Comparison of ENCODE assay signal across 8 mouse cellular contexts in the genomic region with DNA sequence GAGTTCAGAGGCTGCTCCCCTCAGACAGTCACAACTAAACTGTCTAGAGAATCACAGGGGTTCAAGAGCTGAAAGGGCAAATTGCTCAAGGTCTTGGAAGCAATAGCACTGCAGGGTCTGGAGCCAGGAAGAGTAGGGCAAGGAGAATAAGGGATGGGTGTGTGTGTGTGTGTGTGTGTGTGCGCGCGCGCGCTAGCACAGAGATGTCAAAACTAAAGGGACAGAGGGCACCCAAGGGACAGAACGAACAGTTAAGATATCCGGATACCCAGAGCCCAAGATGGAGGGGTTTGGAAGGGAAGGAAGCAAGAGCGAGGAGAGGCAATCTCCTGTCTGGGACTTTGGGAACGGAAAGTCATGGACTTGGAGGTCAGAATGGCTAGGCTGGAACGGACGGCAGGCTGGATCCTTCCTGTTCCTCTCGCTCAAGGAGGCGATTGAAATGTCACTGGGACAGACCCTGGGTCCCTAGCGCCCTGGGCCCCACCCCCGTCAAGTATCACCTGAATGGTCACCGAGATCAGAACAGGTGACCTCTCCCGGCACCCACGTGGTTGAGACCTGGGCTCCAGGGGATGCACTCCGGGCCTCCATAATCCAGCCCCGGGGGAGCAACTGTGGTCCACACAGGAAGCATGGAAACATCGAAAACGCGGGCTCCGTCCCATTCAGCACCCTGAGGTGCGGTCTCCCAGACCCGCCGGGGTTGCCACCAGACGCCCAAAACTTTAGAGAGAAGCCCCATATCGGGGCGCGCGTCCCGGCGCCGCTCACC. TPM values are rescaled to one million over a fixed set of nuclear protein-coding genes. Genes with fewer than 3 reads are reported as not detected.
A peak's percentile ranks its signal among the peaks of the same experiment; 100 is the strongest.
DNase-seq lines count a peak whose midpoint lies in the region; ATAC-seq and TF ChIP-seq lines count a peak whose summit lies in the region.

No protein-coding gene starts in this region.

- peak overlapping the region; percentile 82 for H3K27ac ChIP-seq in left cerebral cortex, adult 2 months
- peak overlapping the region; percentile 75 for H3K27ac ChIP-seq in heart, embryonic 15.5 days
- peak overlapping the region; percentile 63; the same call in 1 of the 2 replicates for H3K27ac ChIP-seq in liver, embryonic 16.5 days (ENCODE audit: low read length)
- H3K27ac ChIP-seq in stomach, embryonic 15.5 days = peak overlapping the region; percentile 69

- H3K27me3 ChIP-seq in heart, embryonic 15.5 days = no peaks in the 10 kb centered on the region
- no peaks in the 10 kb centered on the region for H3K27me3 ChIP-seq in liver, embryonic 16.5 days (ENCODE audit: control insufficient read depth, insufficient read depth, low read depth, low read length)
- H3K27me3 ChIP-seq in stomach, embryonic 15.5 days (replicated peaks) = no peaks in the 10 kb centered on the region

- TF ChIP-seq CTCF in left cerebral cortex, adult 2 months (IDR thresholded peaks at IDR 0.05) = no peak

- H3K4me1 ChIP-seq in heart, embryonic 15.5 days (replicated peaks) = peaks cover 17% of the 10 kb centered on the region
- H3K4me1 ChIP-seq in liver, embryonic 16.5 days (ENCODE audit: control insufficient read depth, low read depth, low read length) = peaks cover 18% of the 10 kb centered on the region
- H3K4me1 ChIP-seq in stomach, embryonic 15.5 days = peaks cover 8% of the 10 kb centered on the region

- WGBS in heart, embryonic 15.5 days = 3% methylated on average over 35 of the region's 35 CpGs
- WGBS in liver, embryonic 16.5 days (ENCODE audit: insufficient replicate concordance) = 3% methylated on average over 32 of the region's 35 CpGs
- 5% methylated on average over 35 of the region's 35 CpGs for WGBS in stomach, embryonic 15.5 days

- H3K9ac ChIP-seq in heart, embryonic 15.5 days = peak overlapping the region; percentile 94
- peak overlapping the region; percentile 92 for H3K9ac ChIP-seq in liver, embryonic 16.5 days (ENCODE audit: low read depth, low read length)
- H3K9ac ChIP-seq in stomach, embryonic 15.5 days = peak overlapping the region; percentile 92

- H3K4me3 ChIP-seq in left cerebral cortex, adult 2 months = peak overlapping the region; percentile 70
- peak overlapping the region; percentile 86 for H3K4me3 ChIP-seq in heart, embryonic 15.5 days
- peak overlapping the region; percentile 98 for H3K4me3 ChIP-seq in liver, embryonic 16.5 days (ENCODE audit: low read depth, low read length)
- H3K4me3 ChIP-seq in stomach, embryonic 15.5 days (replicated peaks) = peak overlapping the region; percentile 98

- no peaks in the 10 kb centered on the region for H3K9me3 ChIP-seq in heart, embryonic 15.5 days (replicated peaks)
- no peaks in the 10 kb centered on the region for H3K9me3 ChIP-seq in liver, embryonic 16.5 days (replicated peaks; ENCODE audit: control insufficient read depth, low read length)
- H3K9me3 ChIP-seq in stomach, embryonic 15.5 days = no peaks in the 10 kb centered on the region

- peak; percentile 51 for ATAC-seq in heart, embryonic 15.5 days (replicated peaks; ENCODE audit: insufficient number of reproducible peaks, insufficient read depth, low FRiP score, low read depth)
- ATAC-seq in liver, embryonic 16.5 days (ENCODE audit: low read depth) = peak; percentile 23
- ATAC-seq in stomach, embryonic 15.5 days (ENCODE audit: insufficient read depth, low FRiP score, low read depth) = peak; percentile 39

- intact Hi-C loops in left cerebral cortex, adult 2 months (cut with DNase I) = no loop called here

- H3K36me3 ChIP-seq in heart, embryonic 15.5 days = peaks cover 61% of the 10 kb centered on the region
- H3K36me3 ChIP-seq in liver, embryonic 16.5 days (ENCODE audit: control insufficient read depth, insufficient read depth) = peaks cover 41% of the 10 kb centered on the region
- H3K36me3 ChIP-seq in stomach, embryonic 15.5 days = peaks cover 49% of the 10 kb centered on the region

- DNase-seq in left cerebral cortex, adult 2 months (ENCODE audit: extremely low spot score in 1 of 2, low spot score in 2 of 2) = no peak
- no peak for DNase-seq in left cerebral cortex, adult 9 months (ENCODE audit: low spot score in 2 of 2)
- peak; percentile 63 for DNase-seq in ZHBTc4 (ENCODE audit: low read depth, low spot score)
- no peak for DNase-seq in thymus, postnatal 36 days
- DNase-seq in left cerebral cortex, adult 8-10 months (ENCODE audit: low spot score in 2 of 2) = no peak

- peak overlapping the region; percentile 89 for H3K4me2 ChIP-seq in heart, embryonic 15.5 days
- H3K4me2 ChIP-seq in liver, embryonic 16.5 days (ENCODE audit: low read depth, low read length) = peak overlapping the region; percentile 90
- H3K4me2 ChIP-seq in stomach, embryonic 15.5 days = peak overlapping the region; percentile 86

RNA-seq across cellular contexts. Expression of a gene that starts 0.5 kb away (rescaled TPM):
- 10 to 100 TPM; 41.7 to 47.0 TPM for total RNA-seq in left cerebral cortex, adult 2 months (2021)
- 101 and 117 TPM in 2 replicates for polyA plus RNA-seq in heart, embryonic 15.5 days (2015; fragmentation: Nextera tagmentation; extraction: Ambion mirVana)
- polyA plus RNA-seq in liver, embryonic 16.5 days (2015; fragmentation: Nextera tagmentation; extraction: Ambion mirVana) = 66.1 and 67.9 TPM in 2 replicates
- 137 and 138 TPM in 2 replicates for polyA plus RNA-seq in stomach, embryonic 15.5 days (2015; fragmentation: Nextera tagmentation; extraction: Ambion mirVana)
- 10 to 100 TPM; 34.8 to 39.2 (median 39.1) TPM for total RNA-seq in left cerebral cortex, adult 8-10 months (2022)

RNA-seq across cellular contexts. Expression of a gene that starts 9.3 kb away (rescaled TPM):
- 1 to 10 TPM; 1.1 to 1.9 TPM for total RNA-seq in left cerebral cortex, adult 2 months (2021)
- 0.16 and 0.34 TPM in 2 replicates for polyA plus RNA-seq in heart, embryonic 15.5 days (2015; fragmentation: Nextera tagmentation; extraction: Ambion mirVana)
- not detected in 2 replicates for polyA plus RNA-seq in liver, embryonic 16.5 days (2015; fragmentation: Nextera tagmentation; extraction: Ambion mirVana)
- 3.8 and 3.9 TPM in 2 replicates for polyA plus RNA-seq in stomach, embryonic 15.5 days (2015; fragmentation: Nextera tagmentation; extraction: Ambion mirVana)
- total RNA-seq in left cerebral cortex, adult 8-10 months (2022) = 1 to 10 TPM in 2 of 4 experiments, under 1 TPM in 2; 0.59 to 2.9 (median 0.95) TPM

RNA-seq across cellular contexts. Expression of a gene that starts 20.4 kb away (rescaled TPM):
- total RNA-seq in left cerebral cortex, adult 2 months (2021) = 1 to 10 TPM in 1 of 2 experiments, under 1 TPM in 1; 0.79 to 1.1 TPM
- polyA plus RNA-seq in heart, embryonic 15.5 days (2015; fragmentation: Nextera tagmentation; extraction: Ambion mirVana) = not detected in 2 replicates
- not detected in 2 replicates for polyA plus RNA-seq in liver, embryonic 16.5 days (2015; fragmentation: Nextera tagmentation; extraction: Ambion mirVana)
- 0.30 and 0.59 TPM in 2 replicates for polyA plus RNA-seq in stomach, embryonic 15.5 days (2015; fragmentation: Nextera tagmentation; extraction: Ambion mirVana)
- 1 to 10 TPM in 2 of 4 experiments, under 1 TPM in 2; 0.72 to 1.9 (median 1.0) TPM for total RNA-seq in left cerebral cortex, adult 8-10 months (2022)

RNA-seq across cellular contexts. Expression of a gene that starts 27.2 kb away (rescaled TPM):
- total RNA-seq in left cerebral cortex, adult 2 months (2021) = 100 to 1,000 TPM; 124 to 126 TPM
- 52.0 and 71.9 TPM in 2 replicates for polyA plus RNA-seq in heart, embryonic 15.5 days (2015; fragmentation: Nextera tagmentation; extraction: Ambion mirVana)
- 31.3 and 34.0 TPM in 2 replicates for polyA plus RNA-seq in liver, embryonic 16.5 days (2015; fragmentation: Nextera tagmentation; extraction: Ambion mirVana)
- 70.6 and 84.4 TPM in 2 replicates for polyA plus RNA-seq in stomach, embryonic 15.5 days (2015; fragmentation: Nextera tagmentation; extraction: Ambion mirVana)
- total RNA-seq in left cerebral cortex, adult 8-10 months (2022) = 100 to 1,000 TPM; 117 to 123 (median 121) TPM

RNA-seq across cellular contexts. Expression of a gene that starts 33.8 kb away (rescaled TPM):
- total RNA-seq in left cerebral cortex, adult 2 months (2021) = 10 to 100 TPM; 32.3 to 33.4 TPM
- 8.2 and 8.5 TPM in 2 replicates for polyA plus RNA-seq in heart, embryonic 15.5 days (2015; fragmentation: Nextera tagmentation; extraction: Ambion mirVana)
- 1.3 and 1.6 TPM in 2 replicates for polyA plus RNA-seq in liver, embryonic 16.5 days (2015; fragmentation: Nextera tagmentation; extraction: Ambion mirVana)
- polyA plus RNA-seq in stomach, embryonic 15.5 days (2015; fragmentation: Nextera tagmentation; extraction: Ambion mirVana) = 11.5 and 12.0 TPM in 2 replicates
- total RNA-seq in left cerebral cortex, adult 8-10 months (2022) = 10 to 100 TPM; 30.6 to 34.2 (median 33.4) TPM
